Mouse (Mus musculus): Measurements from ENCODE around the gene Arhgef3. TPM values are rescaled to one million over a fixed set of nuclear protein-coding genes. Genes with fewer than 3 reads are reported as not detected.

Gene Arhgef3
- polyA plus RNA-seq, 2 experiments: 2.6 to 5.4 TPM

DNA sequence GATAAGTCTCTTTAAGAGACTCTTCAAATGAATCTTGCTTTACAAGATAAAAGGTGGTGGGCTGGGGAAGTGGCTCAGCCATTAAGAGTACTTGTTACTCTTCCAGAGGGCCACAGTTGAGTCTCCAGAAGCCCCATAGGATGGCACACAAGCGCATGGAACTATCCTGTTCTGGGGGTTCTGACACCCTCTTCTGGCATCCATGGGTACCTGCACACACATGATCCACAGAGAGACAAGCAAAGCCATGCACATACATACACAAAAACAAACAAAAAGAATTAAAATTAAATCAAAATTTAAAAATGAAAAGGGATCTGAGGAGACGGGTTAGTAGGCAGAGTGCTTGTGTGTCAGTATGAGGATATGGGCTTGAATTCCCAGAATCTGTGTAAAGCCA lies 278.0 kb downstream of the Arhgef3 start:
- Histone ChIP-seq H3K9me3 (ENCODE audit: control insufficient read depth, low read length) (no peaks in the 10 kb centered on the region), H3K36me3 (replicated peaks; ENCODE audit: control insufficient read depth, insufficient read depth, low read depth) (no peaks in the 10 kb centered on the region), H3K4me3 (ENCODE audit: insufficient read depth in 1 of 2, low read depth in 2 of 2, low read length in 2 of 2) (no peak overlapping the region), H3K9ac (replicated peaks) (no peak overlapping the region), H3K27ac (no peak overlapping the region), H3K4me2 (ENCODE audit: low read depth) (no peak overlapping the region), H3K4me1 (replicated peaks; ENCODE audit: control insufficient read depth in 2 of 2, insufficient read depth in 2 of 2, low read length in 1 of 2) (0 out of 4 replicates have a peak, but pooled peaks cover 0 to 2% of the 10 kb centered on the region in 2 experiments), H3K27me3 (ENCODE audit: control insufficient read depth, insufficient read depth, low read length) (no peaks in the 10 kb centered on the region)
- no peak for ATAC-seq (ENCODE audit: insufficient read depth)
- WGBS (ENCODE audit: insufficient replicate concordance): 66% methylated on average over 2 of the region's 2 CpGs
- TF ChIP-seq CTCF (IDR thresholded peaks at IDR 0.05; ENCODE audit: low read depth): no peak
- TF ChIP-seq EP300 (IDR thresholded peaks at IDR 0.05; ENCODE audit: low read depth): no peak
- DNase-seq (ENCODE audit: low read depth in 3 of 3, low spot score in 3 of 3): no peak

DNA sequence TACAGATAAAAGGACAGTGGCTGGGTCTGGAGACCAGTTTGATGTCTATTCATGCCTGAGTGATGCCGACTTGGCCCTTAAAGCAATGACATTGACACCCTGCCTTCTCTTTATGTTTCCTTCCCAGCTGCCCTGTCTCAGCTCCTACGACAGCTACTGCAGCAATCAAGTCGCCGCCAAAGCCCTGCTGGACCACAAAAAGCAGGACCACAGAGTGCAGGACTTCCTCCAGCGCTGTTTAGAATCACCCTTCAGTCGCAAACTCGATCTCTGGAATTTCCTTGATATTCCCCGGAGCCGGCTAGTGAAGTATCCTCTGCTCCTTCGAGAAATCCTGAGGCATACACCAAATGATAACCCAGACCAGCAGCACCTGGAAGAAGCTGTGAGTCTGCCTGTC lies 279.1 kb downstream of the Arhgef3 start:
- Histone ChIP-seq H3K36me3 (replicated peaks; ENCODE audit: control insufficient read depth, insufficient read depth, low read depth) (no peaks in the 10 kb centered on the region), H3K27me3 (ENCODE audit: control insufficient read depth, insufficient read depth, low read length) (no peaks in the 10 kb centered on the region), H3K4me3 (ENCODE audit: insufficient read depth in 1 of 2, low read depth in 2 of 2, low read length in 2 of 2) (no peak overlapping the region), H3K9me3 (ENCODE audit: control insufficient read depth, low read length) (no peaks in the 10 kb centered on the region), H3K9ac (replicated peaks) (no peak overlapping the region), H3K4me1 (replicated peaks; ENCODE audit: control insufficient read depth in 2 of 2, insufficient read depth in 2 of 2, low read length in 1 of 2) (0 out of 4 replicates have a peak, but pooled peaks cover 0 to 2% of the 10 kb centered on the region in 2 experiments), H3K27ac (no peak overlapping the region), H3K4me2 (ENCODE audit: low read depth) (no peak overlapping the region)
- no peak for DNase-seq (ENCODE audit: low read depth in 3 of 3, low spot score in 3 of 3)
- no peak for TF ChIP-seq CTCF (IDR thresholded peaks at IDR 0.05; ENCODE audit: low read depth)
- TF ChIP-seq EP300 (IDR thresholded peaks at IDR 0.05; ENCODE audit: low read depth): no peak
- ATAC-seq (ENCODE audit: insufficient read depth): no peak
- 53% methylated on average over 10 of the region's 10 CpGs for WGBS (ENCODE audit: insufficient replicate concordance)

DNA sequence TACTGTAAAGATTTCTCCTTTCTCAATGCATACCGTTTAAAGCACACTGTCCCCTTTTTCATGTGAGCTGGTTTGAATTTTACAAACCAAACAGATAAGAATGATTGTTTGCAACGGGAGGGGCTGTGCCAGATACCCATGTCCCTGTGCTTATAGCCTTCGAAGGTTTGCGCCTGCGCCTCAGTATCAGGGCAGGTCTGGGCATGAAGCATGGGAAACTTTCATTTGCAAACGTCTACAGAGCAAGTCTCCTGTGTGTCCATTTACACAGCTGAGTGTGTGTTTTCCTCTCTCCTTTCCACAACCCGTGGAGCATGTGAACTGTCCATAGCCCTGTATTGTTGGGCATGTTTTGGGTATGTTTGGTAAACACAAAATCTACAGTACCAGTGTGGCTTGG lies 281.7 kb downstream of the Arhgef3 start:
- H3K27ac ChIP-seq: no peak overlapping the region
- H3K27me3 ChIP-seq (ENCODE audit: control insufficient read depth, insufficient read depth, low read length): no peaks in the 10 kb centered on the region
- H3K9me3 ChIP-seq (ENCODE audit: control insufficient read depth, low read length): no peaks in the 10 kb centered on the region
- H3K4me1 ChIP-seq (replicated peaks; ENCODE audit: control insufficient read depth in 2 of 2, insufficient read depth in 2 of 2, low read length in 1 of 2): no peaks in the 10 kb centered on the region
- WGBS (ENCODE audit: insufficient replicate concordance): 63% methylated on average over 7 of the region's 7 CpGs
- no peak for ATAC-seq (ENCODE audit: insufficient read depth)
- no peak overlapping the region for H3K4me2 ChIP-seq (ENCODE audit: low read depth)
- no peaks in the 10 kb centered on the region for H3K36me3 ChIP-seq (replicated peaks; ENCODE audit: control insufficient read depth, insufficient read depth, low read depth)
- H3K9ac ChIP-seq (replicated peaks): no peak overlapping the region
- no peak for DNase-seq (ENCODE audit: low read depth in 3 of 3, low spot score in 3 of 3)
- TF ChIP-seq EP300 (IDR thresholded peaks at IDR 0.05; ENCODE audit: low read depth): no peak
- no peak for TF ChIP-seq CTCF (IDR thresholded peaks at IDR 0.05; ENCODE audit: low read depth)
- H3K4me3 ChIP-seq (ENCODE audit: insufficient read depth in 1 of 2, low read depth in 2 of 2, low read length in 2 of 2): no peak overlapping the region

GRCm38 (mm10) chr14:27397526-27397925 lies 282.8 kb downstream of the Arhgef3 start:
- TF ChIP-seq EP300 (IDR thresholded peaks at IDR 0.05; ENCODE audit: low read depth) (no peak), CTCF (IDR thresholded peaks at IDR 0.05; ENCODE audit: low read depth) (no peak)
- Histone ChIP-seq H3K4me2 (ENCODE audit: low read depth) (no peak overlapping the region), H3K9me3 (ENCODE audit: control insufficient read depth, low read length) (no peaks in the 10 kb centered on the region), H3K36me3 (replicated peaks; ENCODE audit: control insufficient read depth, insufficient read depth, low read depth) (no peaks in the 10 kb centered on the region), H3K27ac (no peak overlapping the region), H3K4me3 (ENCODE audit: insufficient read depth in 1 of 2, low read depth in 2 of 2, low read length in 2 of 2) (no peak overlapping the region), H3K4me1 (replicated peaks; ENCODE audit: control insufficient read depth in 2 of 2, insufficient read depth in 2 of 2, low read length in 1 of 2) (no peaks in the 10 kb centered on the region), H3K27me3 (ENCODE audit: control insufficient read depth, insufficient read depth, low read length) (no peaks in the 10 kb centered on the region), H3K9ac (replicated peaks) (no peak overlapping the region)
- DNase-seq (ENCODE audit: low read depth in 3 of 3, low spot score in 3 of 3) (no peak), ATAC-seq (ENCODE audit: insufficient read depth) (no peak)
- WGBS (ENCODE audit: insufficient replicate concordance): 49% methylated on average over 6 of the region's 6 CpGs

DNA sequence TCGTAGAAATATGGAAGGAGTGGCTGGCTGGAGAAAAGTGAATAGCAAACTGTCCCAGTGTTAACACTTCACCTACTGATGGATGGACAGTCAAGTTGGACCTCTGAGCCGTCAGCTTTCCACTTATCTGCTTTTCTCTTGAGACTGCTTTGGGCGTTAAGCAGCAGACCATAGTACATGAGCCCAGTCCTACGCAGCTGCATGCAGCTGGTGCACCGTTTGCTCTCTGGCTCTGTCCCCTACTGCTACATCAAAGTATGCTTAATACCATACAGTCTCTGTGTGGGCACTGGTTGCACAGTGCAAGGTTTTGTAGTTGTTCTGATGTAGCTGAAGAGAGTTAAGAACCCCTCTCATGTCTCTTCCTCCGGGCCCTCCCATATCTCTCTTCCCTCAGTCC lies 285.8 kb downstream of the Arhgef3 start:
- TF ChIP-seq EP300 (IDR thresholded peaks at IDR 0.05; ENCODE audit: low read depth) (no peak), CTCF (IDR thresholded peaks at IDR 0.05; ENCODE audit: low read depth) (no peak)
- DNase-seq (ENCODE audit: low read depth in 3 of 3, low spot score in 3 of 3): no peak
- Histone ChIP-seq H3K4me2 (ENCODE audit: low read depth) (no peak overlapping the region), H3K9ac (replicated peaks) (no peak overlapping the region), H3K4me1 (replicated peaks; ENCODE audit: control insufficient read depth in 2 of 2, insufficient read depth in 2 of 2, low read length in 1 of 2) (no peaks in the 10 kb centered on the region), H3K9me3 (ENCODE audit: control insufficient read depth, low read length) (no peaks in the 10 kb centered on the region), H3K36me3 (replicated peaks; ENCODE audit: control insufficient read depth, insufficient read depth, low read depth) (no peaks in the 10 kb centered on the region), H3K27ac (no peak overlapping the region), H3K4me3 (ENCODE audit: insufficient read depth in 1 of 2, low read depth in 2 of 2, low read length in 2 of 2) (no peak overlapping the region), H3K27me3 (ENCODE audit: control insufficient read depth, insufficient read depth, low read length) (no peaks in the 10 kb centered on the region)
- ATAC-seq (ENCODE audit: insufficient read depth): no peak
- WGBS (ENCODE audit: insufficient replicate concordance): 65% methylated on average over 6 of the region's 6 CpGs
